ENCODE assay signal across 8 mouse cellular contexts in the genomic region with DNA sequence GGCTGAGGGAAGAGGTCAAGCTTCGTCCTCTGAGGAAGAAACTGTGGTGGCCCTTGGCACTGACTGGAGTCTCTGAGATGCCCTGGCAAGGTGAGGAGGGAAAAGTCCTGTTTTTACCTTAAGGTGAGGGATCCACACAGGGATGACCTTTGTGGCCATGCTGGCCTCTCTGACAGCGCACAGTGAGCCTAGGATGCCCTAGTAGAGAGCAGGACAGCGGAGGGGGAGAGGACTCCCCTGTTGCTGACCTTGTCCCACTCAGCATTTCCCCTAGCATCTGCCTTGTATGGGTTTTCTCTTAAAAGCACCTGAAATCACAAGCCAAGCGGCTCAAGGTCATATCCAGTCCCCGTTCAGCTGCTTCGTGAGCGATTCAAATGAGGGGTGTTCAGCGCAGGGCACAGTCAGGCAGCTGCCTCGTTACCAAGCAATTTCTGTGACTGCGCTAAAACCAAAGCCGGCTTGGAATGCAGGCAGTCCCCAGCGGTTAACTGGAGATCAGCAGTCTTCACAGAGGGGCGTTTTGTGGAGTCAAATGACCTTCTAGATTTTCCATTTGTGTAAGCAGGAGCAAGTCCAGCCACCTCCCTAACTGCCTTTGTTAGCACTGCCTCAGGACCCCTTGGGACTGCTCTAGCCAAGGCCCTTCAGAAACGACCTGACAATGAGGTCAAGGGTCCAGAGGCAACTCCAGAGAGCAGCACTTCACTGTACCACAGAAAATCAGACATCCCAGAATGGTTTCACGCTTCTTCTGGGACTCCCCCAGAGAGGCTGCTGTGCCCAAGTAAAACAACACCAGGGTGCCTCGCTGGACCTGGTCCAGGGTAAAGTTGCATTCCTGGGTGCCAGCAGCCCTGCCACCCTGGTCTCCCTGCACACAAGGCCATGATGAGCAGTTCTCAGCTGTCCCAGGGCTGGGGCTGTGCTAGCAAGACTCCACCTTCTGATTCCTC. TPM values are rescaled to one million over a fixed set of nuclear protein-coding genes. Genes with fewer than 3 reads are reported as not detected.
A peak's percentile ranks its signal among the peaks of the same experiment; 100 is the strongest.
DNase-seq lines count a peak whose midpoint lies in the region; ATAC-seq lines count a peak whose summit lies in the region.

No protein-coding gene starts in this region.

- H3K9me3 ChIP-seq in heart, embryonic 10.5 days: no peaks in the 10 kb centered on the region
- no peaks in the 10 kb centered on the region for H3K9me3 ChIP-seq in heart, embryonic 15.5 days (replicated peaks)
- H3K9me3 ChIP-seq in limb, embryonic 10.5 days (replicated peaks): no peaks in the 10 kb centered on the region
- no peaks in the 10 kb centered on the region for H3K9me3 ChIP-seq in liver, embryonic 11.5 days (ENCODE audit: control insufficient read depth, low read length)

- WGBS in heart, embryonic 10.5 days: 20% methylated on average over 16 of the region's 16 CpGs
- 30% methylated on average over 16 of the region's 16 CpGs for WGBS in heart, embryonic 15.5 days
- WGBS in limb, embryonic 10.5 days: 24% methylated on average over 16 of the region's 16 CpGs
- 32% methylated on average over 16 of the region's 16 CpGs for WGBS in liver, embryonic 11.5 days

- H3K27me3 ChIP-seq in heart, embryonic 10.5 days (ENCODE audit: insufficient read depth, poor library complexity, severe bottlenecking): peaks cover 12% of the 10 kb centered on the region; the same call in 1 of the 2 replicates
- H3K27me3 ChIP-seq in heart, embryonic 15.5 days: no peaks in the 10 kb centered on the region
- H3K27me3 ChIP-seq in limb, embryonic 10.5 days (ENCODE audit: low read depth, poor library complexity, severe bottlenecking): no peaks in the 10 kb centered on the region
- H3K27me3 ChIP-seq in liver, embryonic 11.5 days (replicated peaks; ENCODE audit: control insufficient read depth, insufficient read depth, low read length): peaks cover 9% of the 10 kb centered on the region; the same call in 1 of the 2 replicates

- H3K4me3 ChIP-seq in heart, embryonic 10.5 days: peak overlapping the region; percentile 31; the same call in 1 of the 2 replicates
- H3K4me3 ChIP-seq in heart, embryonic 15.5 days: no peak overlapping the region
- 0 out of 2 replicates have a peak overlapping the region, but pooled peaks have one; percentile 8 for H3K4me3 ChIP-seq in limb, embryonic 10.5 days
- no peak overlapping the region for H3K4me3 ChIP-seq in liver, embryonic 11.5 days (ENCODE audit: low read depth, low read length)

- H3K36me3 ChIP-seq in heart, embryonic 10.5 days: no peaks in the 10 kb centered on the region
- no peaks in the 10 kb centered on the region for H3K36me3 ChIP-seq in heart, embryonic 15.5 days
- H3K36me3 ChIP-seq in limb, embryonic 10.5 days: no peaks in the 10 kb centered on the region
- H3K36me3 ChIP-seq in liver, embryonic 11.5 days (ENCODE audit: control insufficient read depth, insufficient read depth, low read length): no peaks in the 10 kb centered on the region

- H3K4me2 ChIP-seq in heart, embryonic 15.5 days: no peak overlapping the region
- no peak overlapping the region for H3K4me2 ChIP-seq in liver, embryonic 11.5 days

- H3K9ac ChIP-seq in heart, embryonic 15.5 days: peak overlapping the region; percentile 23; the same call in 1 of the 2 replicates
- H3K9ac ChIP-seq in liver, embryonic 11.5 days (ENCODE audit: low read depth, low read length): no peak overlapping the region

- ATAC-seq in heart, embryonic 15.5 days (replicated peaks; ENCODE audit: insufficient number of reproducible peaks, insufficient read depth, low FRiP score, low read depth): no peak; the same call in 1 of the 2 replicates
- no peak for ATAC-seq in liver, embryonic 11.5 days (replicated peaks; ENCODE audit: low FRiP score)

- DNase-seq in heart, embryonic 10.5 days (ENCODE audit: low spot score): no peak
- DNase-seq in heart, adult 8-10 months (ENCODE audit: low spot score): no peak
- peak; percentile 68 for DNase-seq in adrenal gland, postnatal 14 days
- DNase-seq in limb, embryonic 10.5 days (ENCODE audit: low spot score): peak; percentile 67
- DNase-seq in natural killer cell, adult 2 months (ENCODE audit: low spot score in 2 of 2): no peak
- no peak for DNase-seq in liver, embryonic 11.5 days (ENCODE audit: low spot score)
- DNase-seq in layer of hippocampus, adult 11-12 months (ENCODE audit: low spot score): no peak

- peak overlapping the region; percentile 43 for H3K27ac ChIP-seq in heart, embryonic 10.5 days
- H3K27ac ChIP-seq in heart, embryonic 15.5 days: peak overlapping the region; percentile 33
- peak overlapping the region; percentile 87 for H3K27ac ChIP-seq in limb, embryonic 10.5 days
- no peak overlapping the region for H3K27ac ChIP-seq in liver, embryonic 11.5 days (ENCODE audit: low read depth, low read length)

- peaks cover 34% of the 10 kb centered on the region for H3K4me1 ChIP-seq in heart, embryonic 10.5 days
- peaks cover 25% of the 10 kb centered on the region for H3K4me1 ChIP-seq in heart, embryonic 15.5 days (replicated peaks)
- peaks cover 66% of the 10 kb centered on the region for H3K4me1 ChIP-seq in limb, embryonic 10.5 days
- H3K4me1 ChIP-seq in liver, embryonic 11.5 days (replicated peaks; ENCODE audit: control insufficient read depth, insufficient read depth, low read length): peaks cover 20% of the 10 kb centered on the region

RNA-seq across cellular contexts. Expression of a gene that starts 20.9 kb away (rescaled TPM):
- 15.6 and 16.4 TPM in 2 replicates for polyA plus RNA-seq in heart, embryonic 10.5 days (2016; fragmentation: Nextera tagmentation; extraction: Ambion mirVana)
- total RNA-seq in heart, adult 8-10 months (2022): 10 to 100 TPM; 14.7 to 16.0 (median 15.3) TPM
- 26.6 and 30.4 TPM in 2 replicates for total RNA-seq in adrenal gland, postnatal 14 days (2021)
- polyA plus RNA-seq in heart, embryonic 15.5 days (2015; fragmentation: Nextera tagmentation; extraction: Ambion mirVana): 14.9 and 17.4 TPM in 2 replicates
- 6.7 and 7.1 TPM in 2 replicates for polyA plus RNA-seq in limb, embryonic 10.5 days (2016; fragmentation: Nextera tagmentation; extraction: Ambion mirVana)
- polyA plus RNA-seq in liver, embryonic 11.5 days (2014; fragmentation: Nextera tagmentation; extraction: Ambion mirVana): 30.9 and 31.3 TPM in 2 replicates

RNA-seq across cellular contexts. Expression of a gene that starts 46.2 kb away (rescaled TPM):
- 4.0 and 4.6 TPM in 2 replicates for polyA plus RNA-seq in heart, embryonic 10.5 days (2016; fragmentation: Nextera tagmentation; extraction: Ambion mirVana)
- 10 to 100 TPM; 40.9 to 59.4 (median 57.3) TPM for total RNA-seq in heart, adult 8-10 months (2022)
- 63.9 and 71.4 TPM in 2 replicates for total RNA-seq in adrenal gland, postnatal 14 days (2021)
- polyA plus RNA-seq in heart, embryonic 15.5 days (2015; fragmentation: Nextera tagmentation; extraction: Ambion mirVana): 6.1 and 7.5 TPM in 2 replicates
- polyA plus RNA-seq in limb, embryonic 10.5 days (2016; fragmentation: Nextera tagmentation; extraction: Ambion mirVana): 6.2 and 10.1 TPM in 2 replicates
- 4.1 and 4.3 TPM in 2 replicates for polyA plus RNA-seq in liver, embryonic 11.5 days (2014; fragmentation: Nextera tagmentation; extraction: Ambion mirVana)

Comparison
In these comparisons a context has a peak if more than half of its experiments do, and no peak if none do; other contexts are left out.
1. H3K4me3 ChIP-seq: peak in heart, embryonic 10.5 days (single experiment) and limb, embryonic 10.5 days (single experiment); none in heart, embryonic 15.5 days (single experiment) and liver, embryonic 11.5 days (single experiment).
2. DNase-seq: peak in adrenal gland, postnatal 14 days (single experiment) and limb, embryonic 10.5 days (single experiment); none in heart, embryonic 10.5 days (single experiment), heart, adult 8-10 months (single experiment), natural killer cell, adult 2 months (0 of 2), liver, embryonic 11.5 days (single experiment) and layer of hippocampus, adult 11-12 months (single experiment).